Mouse (Mus musculus): ENCODE data around the gene Akr1cl. TPM values are rescaled to one million over a fixed set of nuclear protein-coding genes. Genes with fewer than 3 reads are reported as not detected.

Akr1cl gene
- total RNA-seq, 1 experiment from 2014 or later: not detected

DNA sequence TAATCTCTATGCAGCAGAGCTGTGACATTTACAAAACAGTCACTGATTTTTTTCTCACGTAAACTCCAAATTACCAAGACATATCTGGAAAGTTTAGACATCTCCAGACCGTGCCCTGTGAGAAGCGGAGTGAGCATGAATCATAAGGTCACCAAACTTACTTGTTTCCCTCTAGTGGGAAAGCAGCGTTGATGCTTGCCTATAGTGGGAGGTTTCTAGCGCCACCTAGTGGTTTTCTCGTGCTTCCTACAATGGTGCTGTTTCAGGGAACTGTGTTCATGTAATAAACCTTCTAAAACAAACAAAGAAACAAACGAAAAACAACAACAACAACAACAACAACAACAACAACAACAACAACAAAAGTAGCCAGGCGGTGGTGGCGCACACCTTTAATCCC, 22.4 kb downstream of the Akr1cl start:
- peak; percentile 90 for ATAC-seq (replicated peaks; ENCODE audit: insufficient number of reproducible peaks, low FRiP score, low TSS enrichment, poor library complexity, severe bottlenecking)

DNA sequence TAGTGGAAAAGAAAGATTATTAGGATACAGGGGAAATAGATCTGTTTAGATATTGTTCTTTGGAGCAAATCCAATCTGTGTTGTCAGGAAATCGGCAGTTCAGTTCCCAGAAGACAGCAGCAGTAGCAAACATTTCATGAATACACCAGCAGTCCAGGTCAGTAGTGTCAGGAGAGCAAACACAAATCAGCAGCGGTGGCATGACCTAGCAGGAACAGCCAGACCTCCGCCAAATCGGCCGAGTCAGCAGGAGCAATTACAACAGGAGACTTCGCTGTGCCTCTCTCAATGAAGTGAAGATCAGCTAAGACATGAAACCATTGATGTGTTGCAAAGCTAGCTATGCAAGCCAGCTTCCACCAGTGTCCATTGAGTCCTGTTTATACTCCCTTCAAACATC, 27.0 kb downstream of the Akr1cl start:
- no peak for ATAC-seq (replicated peaks; ENCODE audit: insufficient number of reproducible peaks, low FRiP score, low TSS enrichment, poor library complexity, severe bottlenecking)

DNA sequence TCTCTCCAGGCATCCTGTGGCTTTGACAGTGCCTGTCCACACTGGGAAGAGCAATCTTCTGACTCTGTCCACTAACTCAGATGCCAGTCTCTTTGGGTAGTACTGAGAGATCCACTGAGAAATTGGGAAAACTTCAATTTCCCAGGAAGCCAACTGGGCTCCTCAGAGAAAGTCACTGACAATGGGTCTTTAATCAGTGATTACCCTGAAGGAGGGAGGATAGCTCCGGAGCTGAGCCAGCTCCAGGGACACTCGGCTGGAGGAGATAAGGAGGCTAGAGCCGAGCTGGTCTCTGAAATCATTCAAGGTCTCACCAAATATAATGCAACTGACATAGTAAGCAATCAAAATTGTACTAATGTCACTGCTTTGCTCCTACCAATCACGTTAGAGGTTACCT, 28.0 kb downstream of the Akr1cl start:
- no peak for ATAC-seq (replicated peaks; ENCODE audit: insufficient number of reproducible peaks, low FRiP score, low TSS enrichment, poor library complexity, severe bottlenecking)

GRCm38 (mm10) chr1:64993206-64993605, 39.4 kb downstream of the Akr1cl start:
- no peak for ATAC-seq (replicated peaks; ENCODE audit: insufficient number of reproducible peaks, low FRiP score, low TSS enrichment, poor library complexity, severe bottlenecking)

DNA sequence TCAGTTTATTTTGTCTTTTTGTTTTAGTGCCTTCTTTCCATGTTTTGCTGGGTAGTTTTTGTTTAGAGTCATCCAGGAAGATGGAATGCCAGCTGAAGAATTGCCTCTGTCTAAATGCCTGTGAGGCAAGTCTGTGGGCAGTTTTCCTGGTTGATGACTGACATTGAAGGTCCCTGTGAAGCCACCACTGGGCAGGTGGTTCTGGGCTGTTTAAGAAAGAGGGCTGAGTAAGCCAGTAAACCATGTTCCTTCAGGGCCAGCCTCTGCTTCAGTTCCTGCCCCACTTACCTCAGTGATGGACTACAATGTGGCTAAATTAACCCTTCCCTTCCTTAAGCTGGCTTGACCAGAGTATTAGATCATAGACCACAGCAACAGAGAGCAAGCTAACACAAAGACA, 44.4 kb downstream of the Akr1cl start:
- ATAC-seq (replicated peaks; ENCODE audit: insufficient number of reproducible peaks, low FRiP score, low TSS enrichment, poor library complexity, severe bottlenecking): no peak

GRCm38 (mm10) chr1:64986120-64986519, 46.4 kb downstream of the Akr1cl start:
- peak; percentile 61; the same call in 1 of the 2 replicates for ATAC-seq (replicated peaks; ENCODE audit: insufficient number of reproducible peaks, low FRiP score, low TSS enrichment, poor library complexity, severe bottlenecking)

DNA sequence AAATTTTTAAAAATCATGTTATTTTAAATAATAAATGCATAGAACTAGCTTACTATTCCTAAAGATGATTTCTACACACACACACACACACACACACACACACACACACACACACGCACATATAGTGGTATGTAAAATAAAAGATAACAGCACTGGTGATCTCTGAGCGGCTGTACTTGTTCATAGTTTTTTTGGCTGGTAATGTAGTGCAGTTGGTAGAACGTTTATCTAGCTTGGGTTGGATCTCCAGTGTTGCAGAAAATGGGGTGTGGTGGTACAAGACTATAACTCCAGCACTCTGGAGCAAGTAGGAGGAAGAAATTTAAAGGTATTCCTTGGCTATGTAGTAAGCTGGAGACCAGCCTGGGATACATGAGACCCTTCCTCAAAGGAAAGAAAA, 49.3 kb downstream of the Akr1cl start:
- no peak for ATAC-seq (replicated peaks; ENCODE audit: insufficient number of reproducible peaks, low FRiP score, low TSS enrichment, poor library complexity, severe bottlenecking)

DNA sequence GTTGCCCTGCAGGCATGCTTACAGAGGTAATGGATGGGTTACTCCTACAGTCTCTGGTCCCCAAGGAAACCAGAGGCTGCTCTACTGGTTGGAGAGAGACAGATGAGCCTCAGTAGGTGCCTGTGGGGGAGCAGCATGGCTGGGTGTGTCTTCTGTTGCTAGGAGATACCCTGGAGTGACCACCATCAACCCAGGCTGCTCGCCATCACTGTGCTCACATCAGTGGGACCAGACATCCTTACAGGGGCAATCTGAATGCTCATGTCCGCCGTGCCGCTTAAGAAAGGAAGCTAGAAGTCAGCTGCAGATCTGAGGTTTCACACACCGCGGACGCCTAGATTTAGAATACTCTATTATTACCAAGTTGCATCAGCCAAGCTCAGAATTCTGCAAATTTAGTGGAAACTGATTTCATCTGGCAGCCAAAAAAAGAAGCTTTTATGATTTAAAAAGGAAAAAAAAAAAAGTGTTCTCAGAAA, 54.2 kb downstream of the Akr1cl start:
- no peak for ATAC-seq (replicated peaks; ENCODE audit: insufficient number of reproducible peaks, low FRiP score, low TSS enrichment, poor library complexity, severe bottlenecking)

DNA sequence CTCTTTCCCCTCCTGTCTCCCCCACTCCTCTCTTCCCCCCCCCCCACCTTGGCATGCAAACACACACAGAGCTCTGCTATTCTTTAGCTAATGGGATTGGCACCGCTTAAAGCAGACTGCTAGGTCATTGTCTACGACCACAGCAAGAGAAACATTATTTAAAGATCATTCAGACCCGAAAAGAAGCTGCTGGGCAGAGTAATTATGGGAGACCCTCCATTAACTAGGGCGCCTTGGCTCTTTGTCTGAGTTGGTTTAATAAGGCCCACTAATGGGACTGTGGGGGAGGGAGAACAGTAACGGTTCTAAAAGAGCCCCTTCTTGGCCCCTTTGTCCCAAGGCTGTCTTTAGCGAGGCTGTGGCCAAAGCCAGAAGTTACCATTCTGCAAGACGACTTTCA, 57.2 kb downstream of the Akr1cl start:
- ATAC-seq (replicated peaks; ENCODE audit: insufficient number of reproducible peaks, low FRiP score, low TSS enrichment, poor library complexity, severe bottlenecking): no peak

GRCm38 (mm10) chr1:64970685-64971084, 61.9 kb downstream of the Akr1cl start:
- ATAC-seq (replicated peaks; ENCODE audit: insufficient number of reproducible peaks, low FRiP score, low TSS enrichment, poor library complexity, severe bottlenecking): peak; percentile 75

Other genes starting within 250 kb of the Akr1cl start
- 34.9 to 63.1 TPM (median 38.9 TPM) in 3 replicates for gene Plekhm3, start 75.9 kb downstream of the Akr1cl start, total RNA-seq (2017)
- not detected in 3 replicates for gene Cryge, start 18.4 kb upstream of the Akr1cl start, total RNA-seq (2017)
- not detected in 3 replicates for gene Crygd, start 30.7 kb upstream of the Akr1cl start, total RNA-seq (2017)
- gene Crygc, start 40.9 kb upstream of the Akr1cl start, total RNA-seq (2017): not detected in 3 replicates
- not detected in 3 replicates for gene Crygb, start 49.5 kb upstream of the Akr1cl start, total RNA-seq (2017)
- not detected in 3 replicates for gene Cryga, start 70.6 kb upstream of the Akr1cl start, total RNA-seq (2017)
- not detected in 3 replicates for gene Gm28845, start 86.8 kb upstream of the Akr1cl start, total RNA-seq (2017)
- gene D630023F18Rik, start 90.5 kb upstream of the Akr1cl start, total RNA-seq (2017): not detected in 3 replicates
- 91.5 to 141 TPM (median 130 TPM) in 3 replicates for gene Idh1, start 153.7 kb upstream of the Akr1cl start, total RNA-seq (2017)
- gene Pikfyve, start 153.9 kb upstream of the Akr1cl start, total RNA-seq (2017): 43.2 to 56.5 TPM (median 45.5 TPM) in 3 replicates
- gene Pth2r, start 249.3 kb upstream of the Akr1cl start, total RNA-seq (2017): not detected in 3 replicates